Comparison of ENCODE assay signal across 9 mouse cellular contexts in the genomic region with DNA sequence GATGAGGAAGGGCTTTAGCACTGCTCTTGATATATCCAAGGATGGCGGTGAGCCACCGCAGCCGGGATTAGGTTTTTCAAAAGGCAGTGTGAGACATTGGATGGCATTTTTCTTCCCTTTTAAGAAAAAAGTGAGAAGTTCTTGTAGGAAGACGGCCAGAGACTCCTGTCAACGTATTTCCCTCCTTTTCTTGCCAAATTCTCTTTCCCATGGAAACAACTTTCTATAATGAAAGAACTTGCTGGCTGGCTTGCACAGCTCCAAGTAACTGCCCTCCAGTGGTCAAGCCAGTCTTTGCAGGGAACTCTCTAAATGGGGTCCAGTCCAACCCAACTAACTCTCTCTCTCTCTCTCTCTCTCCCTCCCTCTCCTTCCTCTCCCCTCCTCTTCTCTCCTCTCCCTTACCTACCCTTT. TPM values are rescaled to one million over a fixed set of nuclear protein-coding genes. Genes with fewer than 3 reads are reported as not detected.
A peak's percentile ranks its signal among the peaks of the same experiment; 100 is the strongest.
DNase-seq lines count a peak whose midpoint lies in the region; ATAC-seq and TF ChIP-seq lines count a peak whose summit lies in the region.
"Had no signal": no experiment of that assay in that cellular context is flagged by ENCODE, and none has a peak within 500 bp of the region (broad histone marks: within the 10 kb centered on the region; RNA-seq: fewer than 3 reads in every experiment).

No protein-coding gene starts in this region.

- no peaks in the 10 kb centered on the region for H3K36me3 ChIP-seq in forebrain, postnatal 0 days (ENCODE audit: insufficient read depth)
- no peaks in the 10 kb centered on the region for H3K36me3 ChIP-seq in hindbrain, postnatal 0 days (ENCODE audit: insufficient read depth, low read length)
- H3K36me3 ChIP-seq in limb, embryonic 14.5 days (ENCODE audit: control insufficient read depth, insufficient read depth, low read length) = no peaks in the 10 kb centered on the region

- ATAC-seq in forebrain, postnatal 0 days = peak; percentile 63
- ATAC-seq in hindbrain, postnatal 0 days = peak; percentile 43; the same call in 1 of the 2 replicates
- no peak for ATAC-seq in limb, embryonic 14.5 days (ENCODE audit: low FRiP score, low read depth)

- no peak for TF ChIP-seq POLR2A in limb, embryonic 14.5 days (IDR thresholded peaks at IDR 0.05; ENCODE audit: borderline replicate concordance, extremely low read depth, insufficient read depth, insufficient read length)

- H3K4me3 ChIP-seq in forebrain, postnatal 0 days (ENCODE audit: low read depth, low read length) = no peak overlapping the region
- H3K4me3 ChIP-seq in hindbrain, postnatal 0 days (ENCODE audit: low read length) = no peak overlapping the region
- no peak overlapping the region for H3K4me3 ChIP-seq in limb, embryonic 14.5 days (replicated peaks; ENCODE audit: low read length)
- H3K4me3 ChIP-seq: erythroblast, embryonic 14.5 days had no signal

- H3K27ac ChIP-seq in forebrain, postnatal 0 days (ENCODE audit: low read depth, low read length) = peak overlapping the region; percentile 58; the same call in 1 of the 2 replicates
- H3K27ac ChIP-seq in hindbrain, postnatal 0 days = no peak overlapping the region
- no peak overlapping the region for H3K27ac ChIP-seq in limb, embryonic 14.5 days (replicated peaks; ENCODE audit: low read depth, low read length)

- H3K27me3 ChIP-seq in forebrain, postnatal 0 days (ENCODE audit: insufficient read depth, low read length) = no peaks in the 10 kb centered on the region
- H3K27me3 ChIP-seq in hindbrain, postnatal 0 days (ENCODE audit: insufficient read depth, low read length) = no peaks in the 10 kb centered on the region
- H3K27me3 ChIP-seq in limb, embryonic 14.5 days (ENCODE audit: control insufficient read depth, insufficient read depth, low read length) = no peaks in the 10 kb centered on the region

- H3K9ac ChIP-seq in forebrain, postnatal 0 days = no peak overlapping the region
- H3K9ac ChIP-seq in hindbrain, postnatal 0 days (replicated peaks; ENCODE audit: low read length) = no peak overlapping the region
- no peak overlapping the region for H3K9ac ChIP-seq in limb, embryonic 14.5 days (ENCODE audit: low read depth, low read length, severe bottlenecking)

- peak overlapping the region; percentile 27 for H3K4me2 ChIP-seq in forebrain, postnatal 0 days (ENCODE audit: low read depth)
- H3K4me2 ChIP-seq in hindbrain, postnatal 0 days (ENCODE audit: low read depth, low read length) = peak overlapping the region; percentile 42
- H3K4me2 ChIP-seq in limb, embryonic 14.5 days (replicated peaks; ENCODE audit: low read depth, low read length, severe bottlenecking) = no peak overlapping the region

- no peaks in the 10 kb centered on the region for H3K4me1 ChIP-seq in forebrain, postnatal 0 days (ENCODE audit: insufficient read depth)
- H3K4me1 ChIP-seq in hindbrain, postnatal 0 days (ENCODE audit: insufficient read depth, low read length) = no peaks in the 10 kb centered on the region
- H3K4me1 ChIP-seq in limb, embryonic 14.5 days (ENCODE audit: control insufficient read depth, insufficient read depth, low read length) = peaks cover 6% of the 10 kb centered on the region; the same call in 1 of the 2 replicates

- WGBS in forebrain, postnatal 0 days = 24% methylated on average over 5 of the region's 5 CpGs
- WGBS in hindbrain, postnatal 0 days = 45% methylated on average over 5 of the region's 5 CpGs
- WGBS in limb, embryonic 14.5 days = 62% methylated on average over 5 of the region's 5 CpGs

- peak; percentile 29 for DNase-seq in ovary, postnatal 10 days (ENCODE audit: low spot score)
- DNase-seq in ovary, adult 18-20 months (ENCODE audit: low spot score) = no peak
- peak; percentile 30 for DNase-seq in c-Kit-positive CD71-positive TER-119-positive erythroid progenitor cells, embryonic 14.5 days (ENCODE audit: low spot score)
- peak; percentile 72 for DNase-seq in forebrain, postnatal 0 days
- DNase-seq in hindbrain, postnatal 0 days (ENCODE audit: low spot score) = peak; percentile 84
- DNase-seq in limb, embryonic 14.5 days (ENCODE audit: low spot score) = peak; percentile 69
- DNase-seq in neural tube, embryonic 10.5 days (ENCODE audit: extremely low spot score, low spot score) = peak; percentile 36
- DNase-seq in thymus, postnatal 25 days = peak; percentile 25

- peak; percentile 75 for TF ChIP-seq CTCF in forebrain, postnatal 0 days (IDR thresholded peaks at IDR 0.05; ENCODE audit: low read depth)
- TF ChIP-seq CTCF in hindbrain, postnatal 0 days (IDR thresholded peaks at IDR 0.05; ENCODE audit: low read depth) = peak; percentile 76

- no peaks in the 10 kb centered on the region for H3K9me3 ChIP-seq in forebrain, postnatal 0 days (ENCODE audit: low read length)
- H3K9me3 ChIP-seq in hindbrain, postnatal 0 days (ENCODE audit: low read length) = no peaks in the 10 kb centered on the region
- H3K9me3 ChIP-seq in limb, embryonic 14.5 days (ENCODE audit: control insufficient read depth, low read length) = no peaks in the 10 kb centered on the region

RNA-seq across cellular contexts. Expression of a gene that starts 3.6 kb away (rescaled TPM):
- 57.7 and 67.3 TPM in 2 replicates for total RNA-seq in forebrain, postnatal 0 days (2014; rRNA removed)
- polyA plus RNA-seq in forebrain, postnatal 0 days (2015; fragmentation: Nextera tagmentation; extraction: Ambion mirVana) = 40.0 and 41.9 TPM in 2 replicates
- 67.4 and 71.7 TPM in 2 replicates for total RNA-seq in hindbrain, postnatal 0 days (2014; rRNA removed)
- 35.8 and 36.8 TPM in 2 replicates for polyA plus RNA-seq in hindbrain, postnatal 0 days (2015; fragmentation: Nextera tagmentation; extraction: Ambion mirVana)
- 33.0 and 35.0 TPM in 2 replicates for polyA plus RNA-seq in limb, embryonic 14.5 days (2012; rRNA removed)
- 29.7 and 31.1 TPM in 2 replicates for polyA plus RNA-seq in limb, embryonic 14.5 days (2014; fragmentation: Nextera tagmentation; extraction: Ambion mirVana)
